Mouse (Mus musculus) G1E (cell line): ENCODE measurements around the gene Nckap5. TPM values are rescaled to one million over a fixed set of nuclear protein-coding genes. Genes with fewer than 3 reads are reported as not detected.

Experiments used
- ATAC-seq: 2 replicates; pipeline ENCODE4 v1.8.0; 2016; ENCODE audit warnings: mild to moderate bottlenecking; ENCODE audit not compliant: insufficient number of reproducible peaks, poor library complexity, low FRiP score, severe bottlenecking; ENCODE audit errors: extremely low read depth
- DNase-seq: peaks from one replicate; pipeline ENCODE4 v3.0.0; 2012; ENCODE audit warnings: low spot score
- H3K27me3 ChIP-seq: 2 replicates; pipeline ENCODE4 v1.6.1; 2012; ENCODE audit warnings: mild to moderate bottlenecking, low read length, inconsistent platforms; ENCODE audit not compliant: insufficient read depth
- H3K36me3 ChIP-seq: replicated peaks from 2 replicates; pipeline ENCODE3; 2012; ENCODE audit warnings: mild to moderate bottlenecking, inconsistent platforms
- H3K4me1 ChIP-seq: 2 replicates; pipeline ENCODE4 v1.6.1; 2012; ENCODE audit warnings: low read depth, low read length, inconsistent platforms, mixed read lengths; ENCODE audit not compliant: insufficient read depth
- H3K4me3 ChIP-seq: 2 replicates; pipeline ENCODE4 v1.5.1; 2012; ENCODE audit warnings: low read depth, mild to moderate bottlenecking, inconsistent platforms, low read length, moderate library complexity, mixed read lengths
- H3K9me3 ChIP-seq: replicated peaks from 2 replicates; pipeline ENCODE4 v1.6.1; 2012; ENCODE audit warnings: inconsistent platforms
- CTCF ChIP-seq: IDR thresholded peaks from 2 replicates; pipeline ENCODE4 v1.5.1; 2012; ENCODE audit warnings: low read depth, low read length, inconsistent platforms, mixed read lengths
- GATA1 ChIP-seq: IDR thresholded peaks from 2 replicates; pipeline ENCODE4 v1.6.1; 2012; ENCODE audit warnings: borderline replicate concordance, low read length, inconsistent platforms, mixed read lengths
- GATA2 ChIP-seq: IDR thresholded peaks from 2 replicates; pipeline ENCODE4 v1.6.1; 2012; ENCODE audit warnings: low read depth, low read length, inconsistent platforms, borderline replicate concordance
- POLR2AphosphoS5 ChIP-seq: IDR thresholded peaks from 2 replicates; pipeline ENCODE4 v1.6.1; 2012; ENCODE audit warnings: low read depth, low read length, inconsistent platforms; ENCODE audit not compliant: insufficient replicate concordance
- TAL1 ChIP-seq: conservative IDR thresholded peaks from 2 replicates; pipeline ENCODE4 v1.6.1; 2012; ENCODE audit warnings: low read depth, low read length, inconsistent platforms, mixed read lengths
- polyA plus RNA-seq: library from polyadenylated mRNA; stranded (reverse); fragments of >175 nt; gene quantifications from 2 replicates; pipeline ENCODE4 v1.2.3, GENCODE M21; 2012
- total RNA-seq, 2 experiments: library from RNA; stranded (forward) in 1 of 2; stranded (reverse) in 1 of 2; fragments of 200-1000 nt in 1 of 2; fragments of >200 nt in 1 of 2; fragmentation: Nextera tagmentation in 1 of 2; gene quantifications; 2 replicates each; pipeline ENCODE4 v1.2.3; 2014 to 2017

Gene Nckap5
- total and polyA plus RNA-seq, 3 experiments, result 0.15 to 0.44 TPM; not detected in 1

DNA sequence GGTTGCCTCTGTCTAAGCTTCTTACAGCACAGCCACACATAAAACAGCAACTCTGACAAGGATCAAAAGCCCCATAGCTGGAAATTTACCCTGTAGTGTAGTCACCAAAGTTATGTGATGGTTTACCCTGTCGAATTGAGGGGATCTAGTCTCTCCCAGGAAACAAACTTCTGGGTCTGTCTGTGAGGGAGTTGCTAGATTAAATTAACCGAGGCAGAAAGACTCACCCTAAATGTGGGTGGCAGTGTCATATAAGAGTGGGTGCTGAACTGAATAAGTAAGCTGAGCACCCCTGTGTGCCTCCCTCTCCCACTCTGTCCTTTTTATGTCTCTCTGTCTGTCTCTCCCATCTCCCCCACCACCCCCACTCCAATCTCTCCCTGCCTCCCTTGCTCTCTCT is 425.1 kb downstream of the Nckap5 start:
- Histone ChIP-seq H3K4me1 (peaks cover 4% of the 10 kb centered on the region; the same call in 1 of the 2 replicates), H3K9me3 (peaks cover 20% of the 10 kb centered on the region), H3K27me3 (no peaks in the 10 kb centered on the region), H3K36me3 (no peaks in the 10 kb centered on the region), H3K4me3 (no peak overlapping the region)
- ATAC-seq (no peak), DNase-seq (no peak)
- TF ChIP-seq POLR2AphosphoS5 (no peak), TAL1 (no peak), GATA2 (no peak), GATA1 (no peak), CTCF (no peak)

DNA sequence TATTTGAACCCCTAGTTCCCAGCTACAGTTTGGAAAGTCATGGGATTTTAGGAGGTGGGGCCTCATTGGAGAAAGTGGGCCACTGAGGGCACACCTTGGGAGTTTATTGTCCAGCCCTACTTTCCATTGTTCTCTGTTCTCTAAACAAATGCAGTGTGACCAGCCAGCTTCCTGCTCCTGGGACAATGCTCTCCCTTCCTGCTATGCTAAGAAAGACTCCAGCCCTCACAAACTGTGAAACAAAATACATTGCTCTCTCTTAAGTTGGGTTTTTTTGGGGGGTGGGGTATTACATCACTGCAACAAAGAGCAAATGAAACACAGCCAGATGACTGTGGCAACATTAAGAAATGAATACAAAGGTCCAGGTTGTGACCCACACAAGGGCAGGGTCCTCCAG is 426.6 kb downstream of the Nckap5 start:
- DNase-seq, result no peak
- Histone ChIP-seq H3K27me3 (peaks cover 4% of the 10 kb centered on the region), H3K36me3 (no peaks in the 10 kb centered on the region), H3K4me3 (no peak overlapping the region), H3K4me1 (peaks cover 6% of the 10 kb centered on the region), H3K9me3 (peaks cover 23% of the 10 kb centered on the region)
- ATAC-seq, result no peak
- TF ChIP-seq TAL1 (no peak), POLR2AphosphoS5 (no peak), GATA2 (no peak), GATA1 (no peak)

DNA sequence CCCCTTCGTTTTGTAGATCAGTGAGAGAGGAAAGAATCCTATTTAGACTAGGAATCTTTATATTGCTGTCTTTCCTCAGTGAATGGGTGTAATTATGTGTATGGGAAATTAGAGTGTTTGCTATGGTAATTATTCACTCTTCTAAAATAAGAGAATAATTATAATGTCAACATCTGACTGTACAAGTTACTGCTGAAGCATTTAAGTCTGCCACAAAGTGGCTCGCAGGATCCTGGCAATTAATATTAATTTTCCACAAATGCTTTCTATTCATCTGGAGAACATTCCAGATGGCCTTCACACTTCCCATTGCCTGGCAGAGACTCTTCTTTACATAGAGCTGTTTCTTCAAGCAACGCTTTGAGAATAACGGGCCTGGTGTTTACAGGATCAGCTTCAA is 439.4 kb downstream of the Nckap5 start:
- DNase-seq, result no peak
- H3K36me3 ChIP-seq, result no peaks in the 10 kb centered on the region
- H3K9me3 ChIP-seq, result peaks cover 3% of the 10 kb centered on the region; the same call in 1 of the 2 replicates
- no peaks in the 10 kb centered on the region for H3K27me3 ChIP-seq
- ATAC-seq, result no peak
- no peak overlapping the region for H3K4me3 ChIP-seq
- H3K4me1 ChIP-seq, result no peaks in the 10 kb centered on the region
- no peak for TF ChIP-seq GATA1
- no peak for TF ChIP-seq TAL1
- no peak for TF ChIP-seq POLR2AphosphoS5
- TF ChIP-seq CTCF, result no peak
- TF ChIP-seq GATA2, result no peak

DNA sequence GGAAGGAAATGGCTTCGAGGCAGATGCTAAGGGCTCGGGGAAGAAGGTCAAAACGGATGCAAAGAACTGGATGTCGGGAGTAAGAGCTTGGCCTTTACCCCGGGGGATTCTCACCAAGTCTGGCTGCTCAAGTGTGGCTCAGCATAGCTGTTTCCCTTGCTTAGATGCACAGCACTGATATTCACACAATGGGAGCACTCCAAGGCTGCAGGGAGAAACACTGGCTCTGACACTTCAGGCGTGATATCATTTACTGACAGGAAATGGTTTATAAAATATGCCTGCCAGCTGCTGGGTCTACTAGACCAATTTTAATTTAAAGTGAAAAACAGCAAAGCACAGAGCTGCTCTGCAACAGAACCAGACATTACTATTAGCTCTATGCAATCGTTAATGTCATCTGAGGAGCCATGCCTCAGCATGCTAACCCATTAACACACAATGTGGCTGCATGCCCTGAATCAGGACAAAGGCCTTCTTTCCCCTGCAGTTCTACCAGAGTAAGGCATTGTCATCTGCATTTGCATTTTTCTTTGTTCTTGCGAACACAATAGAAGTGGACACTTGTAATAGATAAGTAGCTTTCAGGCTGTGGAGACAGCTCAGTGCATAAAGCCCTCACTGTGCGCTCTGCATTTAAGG is 453.1 kb downstream of the Nckap5 start:
- DNase-seq (no peak), ATAC-seq (no peak)
- peaks cover 20% of the 10 kb centered on the region for H3K9me3 ChIP-seq
- H3K4me1 ChIP-seq, result peaks cover 3% of the 10 kb centered on the region; the same call in 1 of the 2 replicates
- H3K27me3 ChIP-seq, result no peaks in the 10 kb centered on the region
- TF ChIP-seq GATA1 (no peak), GATA2 (no peak), CTCF (no peak)
- no peaks in the 10 kb centered on the region for H3K36me3 ChIP-seq
- H3K4me3 ChIP-seq, result no peak overlapping the region

DNA sequence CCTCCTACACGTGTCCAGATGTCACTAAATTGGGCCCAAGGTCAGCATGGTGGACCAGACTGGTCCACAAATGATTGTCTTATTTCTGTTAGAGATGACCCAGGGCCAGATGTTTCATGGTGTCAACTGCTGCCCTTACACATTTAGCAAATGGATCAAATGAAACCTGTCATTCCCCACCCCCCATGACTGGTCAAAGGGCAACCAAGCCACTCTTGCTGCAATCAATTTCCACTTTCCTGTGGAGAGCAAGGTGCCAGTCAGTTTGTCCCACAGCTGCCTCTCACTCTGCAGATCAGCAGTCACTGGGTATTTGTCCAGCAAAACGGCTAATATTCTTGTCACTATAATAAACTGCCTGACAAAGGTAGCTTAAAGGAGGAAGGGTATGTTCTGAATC is 463.9 kb downstream of the Nckap5 start:
- H3K9me3 ChIP-seq, result peaks cover 5% of the 10 kb centered on the region
- DNase-seq (no peak), ATAC-seq (no peak)
- no peak overlapping the region for H3K4me3 ChIP-seq
- TF ChIP-seq GATA1 (no peak), POLR2AphosphoS5 (no peak), CTCF (no peak), GATA2 (no peak), TAL1 (no peak)
- no peaks in the 10 kb centered on the region for H3K36me3 ChIP-seq
- no peaks in the 10 kb centered on the region for H3K4me1 ChIP-seq
- no peaks in the 10 kb centered on the region for H3K27me3 ChIP-seq

DNA sequence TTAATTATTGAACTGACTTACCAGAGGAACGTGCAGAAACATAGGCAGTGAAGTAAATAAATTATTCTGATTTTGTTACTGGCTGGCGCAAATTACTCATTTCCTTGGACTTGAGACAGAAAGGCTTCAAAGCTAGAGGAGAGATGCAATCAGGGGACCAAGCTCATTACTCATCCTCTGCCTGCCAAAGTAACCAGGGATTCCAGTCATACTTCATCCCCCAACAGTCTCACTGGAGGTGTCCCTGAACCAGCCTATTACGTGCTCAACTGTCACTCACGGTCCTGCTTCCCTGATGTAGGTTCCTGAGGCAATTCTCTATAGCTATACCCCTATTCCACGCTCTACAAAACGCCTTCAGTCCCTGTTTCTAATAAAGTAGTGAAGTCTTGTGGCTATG is 466.0 kb downstream of the Nckap5 start:
- Histone ChIP-seq H3K4me3 (no peak overlapping the region), H3K36me3 (no peaks in the 10 kb centered on the region), H3K27me3 (no peaks in the 10 kb centered on the region), H3K4me1 (no peaks in the 10 kb centered on the region), H3K9me3 (peaks cover 12% of the 10 kb centered on the region)
- no peak for ATAC-seq
- no peak for TF ChIP-seq TAL1
- TF ChIP-seq CTCF, result no peak
- no peak for TF ChIP-seq GATA1
- DNase-seq, result no peak
